Mouse (Mus musculus): ENCODE data around the gene Ankrd34a.

DNA sequence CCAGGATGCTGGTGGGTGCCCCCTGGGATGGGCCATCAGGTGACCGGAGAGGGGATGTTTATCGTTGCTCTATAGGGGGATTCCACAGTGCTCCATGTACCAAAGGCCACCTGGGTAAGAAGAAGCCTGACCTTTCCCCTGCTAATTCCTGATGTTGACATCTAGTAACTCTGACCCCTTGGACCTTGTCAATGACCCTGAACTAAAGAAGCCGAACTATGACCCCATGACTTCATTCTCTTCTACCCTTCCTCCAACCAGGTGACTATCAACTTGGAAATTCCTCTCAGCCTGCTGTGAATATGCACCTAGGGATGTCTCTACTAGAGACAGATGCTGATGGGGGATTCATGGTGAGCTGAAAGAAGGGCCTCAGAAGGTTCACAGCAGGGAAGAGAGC is 50.9 kb downstream of the Ankrd34a start:
- TF ChIP-seq CTCF (IDR thresholded peaks at IDR 0.05; ENCODE audit: extremely low read depth, insufficient read length, insufficient replicate concordance, low read depth, low read length) (no peak), POLR2A (IDR thresholded peaks at IDR 0.05; ENCODE audit: low read depth, low read length) (no peak)

Measured in small intestine, adult 2 months (tissue).